Mouse (Mus musculus): ENCODE data around the gene Gm17359. TPM values are rescaled to one million over a fixed set of nuclear protein-coding genes. Genes with fewer than 3 reads are reported as not detected.
A peak's percentile ranks its signal among the peaks of the same experiment; 100 is the strongest.

Gene Gm17359
- polyA plus RNA-seq, 1 experiment from 2014 or later, result not detected

DNA sequence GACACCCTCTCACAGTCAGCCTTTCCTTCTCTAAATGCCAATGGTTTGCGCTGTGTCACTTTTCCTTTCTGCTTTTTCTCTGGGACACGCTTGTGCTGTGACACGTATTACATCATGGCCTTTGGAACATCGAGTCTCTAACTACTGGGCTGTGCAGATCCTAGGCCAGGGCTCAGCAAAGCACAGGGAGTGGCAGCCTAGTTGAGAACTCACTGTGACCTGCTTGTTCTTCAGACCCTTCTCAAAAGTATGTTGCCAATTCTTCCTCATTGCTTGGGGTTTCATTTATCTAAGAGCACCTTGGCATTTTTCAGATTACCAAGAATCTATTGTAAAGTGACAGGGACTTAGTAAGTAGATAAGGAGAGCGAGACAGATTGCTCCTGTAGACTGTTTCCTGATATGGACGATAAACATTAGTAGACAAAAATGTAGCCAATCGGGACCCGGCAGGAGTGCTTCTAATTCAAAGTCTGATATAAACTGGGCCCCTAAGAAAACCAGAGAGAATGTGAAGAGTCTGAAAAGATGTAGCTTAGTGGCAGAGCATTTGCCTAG, 2.7 kb upstream of the Gm17359 start:
- Histone ChIP-seq H3K4me2 (replicated peaks; ENCODE audit: low read depth, low read length) (no peak overlapping the region), H3K4me3 (ENCODE audit: low read length) (no peak overlapping the region), H3K27ac (ENCODE audit: low read depth, low read length) (no peak overlapping the region), H3K9me3 (ENCODE audit: control insufficient read depth, low read length) (no peaks in the 10 kb centered on the region), H3K4me1 (ENCODE audit: control insufficient read depth, insufficient read depth, low read length) (no peaks in the 10 kb centered on the region), H3K36me3 (ENCODE audit: control insufficient read depth, insufficient read depth, low read length) (no peaks in the 10 kb centered on the region), H3K27me3 (ENCODE audit: control insufficient read depth, insufficient read depth, low read length) (no peaks in the 10 kb centered on the region), H3K9ac (ENCODE audit: low read depth, low read length) (no peak overlapping the region)
- no peak for ATAC-seq (ENCODE audit: low FRiP score, low TSS enrichment)
- WGBS, result 93% methylated on average over 8 of the region's 8 CpGs

DNA sequence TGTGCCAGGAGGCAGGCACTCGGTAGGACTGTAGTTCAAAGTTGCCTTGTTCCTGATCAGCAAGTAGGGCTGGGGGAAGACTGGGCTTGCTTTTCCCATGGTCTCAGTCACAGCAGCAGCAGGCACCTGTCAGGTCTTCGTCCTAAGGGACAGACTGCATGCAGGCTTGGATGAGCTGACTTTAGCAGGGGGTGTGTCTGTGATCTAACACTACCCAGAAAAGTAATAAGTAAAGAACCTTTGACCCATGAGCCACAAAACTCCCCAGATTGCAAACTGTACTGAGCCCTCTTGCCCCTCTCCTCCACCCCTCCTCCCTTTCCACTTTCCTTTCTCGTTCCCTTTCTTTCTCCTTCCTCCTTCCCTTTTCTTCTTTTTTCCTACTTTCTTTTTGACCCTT, 4.3 kb downstream of the Gm17359 start:
- no peaks in the 10 kb centered on the region for H3K4me1 ChIP-seq (ENCODE audit: control insufficient read depth, insufficient read depth, low read length)
- no peaks in the 10 kb centered on the region for H3K36me3 ChIP-seq (ENCODE audit: control insufficient read depth, insufficient read depth, low read length)
- 27% methylated on average over 3 of the region's 3 CpGs for WGBS
- H3K4me3 ChIP-seq (ENCODE audit: low read length), result no peak overlapping the region
- no peak overlapping the region for H3K27ac ChIP-seq (ENCODE audit: low read depth, low read length)
- H3K27me3 ChIP-seq (ENCODE audit: control insufficient read depth, insufficient read depth, low read length), result no peaks in the 10 kb centered on the region
- ATAC-seq (ENCODE audit: low FRiP score, low TSS enrichment), result no peak
- no peaks in the 10 kb centered on the region for H3K9me3 ChIP-seq (ENCODE audit: control insufficient read depth, low read length)
- no peak overlapping the region for H3K9ac ChIP-seq (ENCODE audit: low read depth, low read length)
- no peak overlapping the region for H3K4me2 ChIP-seq (replicated peaks; ENCODE audit: low read depth, low read length)

DNA sequence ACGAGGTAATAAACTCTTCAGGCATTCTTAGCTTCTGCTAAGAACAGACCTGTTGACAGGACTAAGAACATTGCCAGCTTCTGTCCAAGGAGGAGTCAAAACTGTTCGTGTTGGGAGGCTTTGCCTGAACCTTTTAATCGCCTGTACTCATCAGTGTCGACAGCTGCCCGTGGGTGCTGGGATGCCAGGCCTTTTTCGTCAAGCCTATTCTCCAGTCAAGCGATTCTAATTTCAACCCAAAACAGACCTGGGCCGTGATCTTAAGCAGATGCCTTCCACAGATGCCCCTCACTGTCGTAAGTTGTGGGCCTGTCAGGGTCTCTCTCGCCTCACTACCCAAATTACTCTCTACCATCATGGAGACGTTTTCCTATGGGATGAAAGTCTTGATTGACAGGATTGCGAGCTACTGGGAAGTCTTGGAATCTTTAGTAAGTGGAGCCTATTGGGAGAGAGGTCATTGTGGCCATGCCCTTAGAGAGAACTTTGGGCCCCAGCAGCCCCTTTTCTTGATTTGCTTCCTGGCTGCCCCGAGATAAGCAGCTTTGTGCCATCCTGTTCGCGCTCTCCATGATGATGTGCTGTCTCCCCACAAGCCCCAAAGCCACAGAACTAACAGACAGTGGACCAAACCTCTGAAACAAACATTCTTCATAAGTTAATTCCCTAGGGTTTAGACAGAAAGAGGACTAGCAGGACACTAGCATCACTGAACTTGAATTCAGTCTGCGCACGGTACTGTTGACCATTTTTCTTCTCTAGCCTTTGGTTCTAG, 6.7 kb downstream of the Gm17359 start:
- Histone ChIP-seq H3K4me3 (ENCODE audit: low read length) (no peak overlapping the region), H3K36me3 (ENCODE audit: control insufficient read depth, insufficient read depth, low read length) (no peaks in the 10 kb centered on the region), H3K9me3 (ENCODE audit: control insufficient read depth, low read length) (no peaks in the 10 kb centered on the region), H3K27me3 (ENCODE audit: control insufficient read depth, insufficient read depth, low read length) (no peaks in the 10 kb centered on the region), H3K4me1 (ENCODE audit: control insufficient read depth, insufficient read depth, low read length) (no peaks in the 10 kb centered on the region), H3K9ac (ENCODE audit: low read depth, low read length) (no peak overlapping the region), H3K27ac (ENCODE audit: low read depth, low read length) (no peak overlapping the region), H3K4me2 (replicated peaks; ENCODE audit: low read depth, low read length) (no peak overlapping the region)
- 73% methylated on average over 17 of the region's 17 CpGs for WGBS
- no peak for ATAC-seq (ENCODE audit: low FRiP score, low TSS enrichment)

- no peak overlapping the region for H3K9ac ChIP-seq (ENCODE audit: low read depth, low read length)
- WGBS, result 38% methylated on average over 1 of the region's 1 CpGs
- H3K36me3 ChIP-seq (ENCODE audit: control insufficient read depth, insufficient read depth, low read length), result no peaks in the 10 kb centered on the region
- no peaks in the 10 kb centered on the region for H3K9me3 ChIP-seq (ENCODE audit: control insufficient read depth, low read length)
- no peaks in the 10 kb centered on the region for H3K27me3 ChIP-seq (ENCODE audit: control insufficient read depth, insufficient read depth, low read length)
- no peaks in the 10 kb centered on the region for H3K4me1 ChIP-seq (ENCODE audit: control insufficient read depth, insufficient read depth, low read length)
- H3K4me3 ChIP-seq (ENCODE audit: low read length), result no peak overlapping the region
- H3K4me2 ChIP-seq (replicated peaks; ENCODE audit: low read depth, low read length), result no peak overlapping the region
- H3K27ac ChIP-seq (ENCODE audit: low read depth, low read length), result no peak overlapping the region
- no peak for ATAC-seq (ENCODE audit: low FRiP score, low TSS enrichment)
Measured at GRCm38 (mm10) chr3:79349311-79349710, 12.8 kb downstream of the Gm17359 start.

DNA sequence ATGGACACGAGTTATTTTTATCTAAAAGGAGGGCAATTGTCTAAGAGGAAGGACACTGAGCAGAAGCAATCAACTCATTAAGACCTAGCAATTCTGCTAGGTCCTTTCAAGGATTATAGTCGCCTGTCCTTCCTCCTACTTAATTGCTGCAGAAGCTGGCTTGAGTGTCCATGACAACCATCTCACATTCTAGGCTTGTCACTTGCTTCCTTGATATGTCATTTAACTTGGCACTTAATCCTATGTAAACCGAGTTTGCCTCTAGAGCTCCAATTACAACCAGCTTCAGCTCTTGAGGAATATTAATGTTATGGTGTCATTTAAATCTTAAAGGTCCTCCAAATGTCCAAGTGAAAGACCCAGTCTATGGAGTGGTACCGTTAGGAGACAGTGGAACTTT, 22.3 kb downstream of the Gm17359 start:
- no peak overlapping the region for H3K4me2 ChIP-seq (replicated peaks; ENCODE audit: low read depth, low read length)
- H3K9me3 ChIP-seq (ENCODE audit: control insufficient read depth, low read length), result no peaks in the 10 kb centered on the region
- no peaks in the 10 kb centered on the region for H3K36me3 ChIP-seq (ENCODE audit: control insufficient read depth, insufficient read depth, low read length)
- H3K9ac ChIP-seq (ENCODE audit: low read depth, low read length), result no peak overlapping the region
- 32% methylated on average over 4 of the region's 4 CpGs for WGBS
- no peak overlapping the region for H3K27ac ChIP-seq (ENCODE audit: low read depth, low read length)
- H3K4me1 ChIP-seq (ENCODE audit: control insufficient read depth, insufficient read depth, low read length), result no peaks in the 10 kb centered on the region
- H3K27me3 ChIP-seq (ENCODE audit: control insufficient read depth, insufficient read depth, low read length), result no peaks in the 10 kb centered on the region
- no peak overlapping the region for H3K4me3 ChIP-seq (ENCODE audit: low read length)
- no peak for ATAC-seq (ENCODE audit: low FRiP score, low TSS enrichment)

DNA sequence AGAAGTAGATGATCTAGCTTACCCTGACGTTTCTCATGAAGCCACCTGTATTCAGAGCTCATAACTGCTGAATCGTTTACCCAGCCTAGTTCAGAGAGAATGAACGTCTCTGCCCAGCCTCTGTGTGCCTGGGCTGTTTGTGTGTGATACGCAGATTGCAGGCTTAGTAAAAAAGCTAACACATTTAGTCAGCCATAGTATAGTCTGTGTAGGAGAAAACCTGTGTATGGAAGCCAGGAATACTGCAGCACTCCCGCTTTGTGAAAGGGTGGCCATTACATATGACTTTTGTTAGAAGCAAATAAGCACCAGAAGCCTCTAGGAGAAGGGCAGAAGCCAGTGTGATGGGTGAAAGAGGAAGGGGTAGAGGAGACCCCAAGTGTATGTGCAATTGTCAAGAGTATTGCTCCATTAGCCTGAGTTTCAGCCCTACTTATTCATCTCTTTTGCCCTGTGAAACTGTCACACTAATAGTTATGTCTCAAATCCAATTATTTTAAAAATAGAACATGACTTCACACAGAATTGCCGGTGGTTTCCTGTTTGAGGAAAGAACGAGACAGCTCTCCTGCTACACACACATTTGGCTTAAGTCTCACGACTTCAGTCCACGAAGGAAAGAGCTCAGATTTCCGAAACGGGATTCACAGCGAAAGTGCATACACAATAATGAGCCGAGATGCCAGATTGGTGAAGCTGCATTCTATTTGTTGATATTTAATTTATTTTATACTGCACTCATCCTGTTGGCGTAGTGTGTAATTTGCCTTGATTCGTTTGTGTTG, 24.0 kb downstream of the Gm17359 start:
- no peaks in the 10 kb centered on the region for H3K9me3 ChIP-seq (ENCODE audit: control insufficient read depth, low read length)
- no peak overlapping the region for H3K4me3 ChIP-seq (ENCODE audit: low read length)
- H3K27me3 ChIP-seq (ENCODE audit: control insufficient read depth, insufficient read depth, low read length), result no peaks in the 10 kb centered on the region
- no peaks in the 10 kb centered on the region for H3K36me3 ChIP-seq (ENCODE audit: control insufficient read depth, insufficient read depth, low read length)
- no peak for ATAC-seq (ENCODE audit: low FRiP score, low TSS enrichment)
- H3K27ac ChIP-seq (ENCODE audit: low read depth, low read length), result peak overlapping the region; percentile 17; the same call in 1 of the 2 replicates
- H3K9ac ChIP-seq (ENCODE audit: low read depth, low read length), result no peak overlapping the region
- no peaks in the 10 kb centered on the region for H3K4me1 ChIP-seq (ENCODE audit: control insufficient read depth, insufficient read depth, low read length)
- WGBS, result 57% methylated on average over 15 of the region's 15 CpGs
- H3K4me2 ChIP-seq (replicated peaks; ENCODE audit: low read depth, low read length), result 0 out of 2 replicates have a peak overlapping the region, but pooled peaks have one; percentile 2

GRCm38 (mm10) chr3:79366098-79366497, 29.6 kb downstream of the Gm17359 start:
- Histone ChIP-seq H3K4me3 (ENCODE audit: low read length) (no peak overlapping the region), H3K27me3 (ENCODE audit: control insufficient read depth, insufficient read depth, low read length) (no peaks in the 10 kb centered on the region), H3K9ac (ENCODE audit: low read depth, low read length) (no peak overlapping the region), H3K9me3 (ENCODE audit: control insufficient read depth, low read length) (no peaks in the 10 kb centered on the region), H3K27ac (ENCODE audit: low read depth, low read length) (no peak overlapping the region), H3K36me3 (ENCODE audit: control insufficient read depth, insufficient read depth, low read length) (no peaks in the 10 kb centered on the region), H3K4me1 (ENCODE audit: control insufficient read depth, insufficient read depth, low read length) (no peaks in the 10 kb centered on the region), H3K4me2 (replicated peaks; ENCODE audit: low read depth, low read length) (no peak overlapping the region)
- ATAC-seq (ENCODE audit: low FRiP score, low TSS enrichment), result no peak
- WGBS, result 70% methylated on average over 8 of the region's 8 CpGs

GRCm38 (mm10) chr3:79368306-79368705, 31.8 kb downstream of the Gm17359 start:
- no peak for ATAC-seq (ENCODE audit: low FRiP score, low TSS enrichment)
- 69% methylated on average over 6 of the region's 6 CpGs for WGBS
- Histone ChIP-seq H3K9me3 (ENCODE audit: control insufficient read depth, low read length) (no peaks in the 10 kb centered on the region), H3K4me2 (replicated peaks; ENCODE audit: low read depth, low read length) (no peak overlapping the region), H3K9ac (ENCODE audit: low read depth, low read length) (no peak overlapping the region), H3K27me3 (ENCODE audit: control insufficient read depth, insufficient read depth, low read length) (no peaks in the 10 kb centered on the region), H3K4me3 (ENCODE audit: low read length) (no peak overlapping the region), H3K4me1 (ENCODE audit: control insufficient read depth, insufficient read depth, low read length) (no peaks in the 10 kb centered on the region), H3K36me3 (ENCODE audit: control insufficient read depth, insufficient read depth, low read length) (no peaks in the 10 kb centered on the region), H3K27ac (ENCODE audit: low read depth, low read length) (no peak overlapping the region)

DNA sequence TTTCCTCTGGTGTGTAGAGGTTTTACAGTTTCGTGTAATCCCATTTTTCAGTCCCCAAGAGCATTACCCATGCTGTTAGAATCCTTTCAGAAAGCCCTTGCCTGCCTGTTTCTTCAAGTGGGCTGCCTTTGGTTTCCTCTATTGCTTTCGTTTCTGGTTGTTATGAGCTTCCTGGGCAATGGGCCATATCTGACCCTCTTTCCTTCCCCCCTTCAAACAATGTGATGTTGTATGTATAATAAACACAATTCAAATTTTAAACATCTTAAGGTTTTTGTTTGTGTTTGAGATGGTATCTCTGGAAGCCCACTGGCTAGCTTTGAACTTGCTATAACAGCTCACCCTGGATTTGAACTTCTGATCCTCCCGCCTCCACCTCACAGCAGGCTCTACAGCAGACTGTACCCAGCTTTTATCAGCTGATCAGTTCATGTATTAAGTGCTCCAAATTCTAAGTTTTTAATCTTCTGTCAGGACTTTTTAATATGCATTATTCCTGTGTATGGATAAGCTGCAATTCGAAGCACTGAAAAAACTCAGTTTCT, 34.0 kb downstream of the Gm17359 start:
- no peak overlapping the region for H3K4me2 ChIP-seq (replicated peaks; ENCODE audit: low read depth, low read length)
- H3K9me3 ChIP-seq (ENCODE audit: control insufficient read depth, low read length), result no peaks in the 10 kb centered on the region

More for the DNA sequence above, 34.0 kb downstream of the Gm17359 start:
- H3K9ac ChIP-seq (ENCODE audit: low read depth, low read length), result no peak overlapping the region
- ATAC-seq (ENCODE audit: low FRiP score, low TSS enrichment), result no peak
- no peak overlapping the region for H3K27ac ChIP-seq (ENCODE audit: low read depth, low read length)
- no peak overlapping the region for H3K4me3 ChIP-seq (ENCODE audit: low read length)
- no peaks in the 10 kb centered on the region for H3K4me1 ChIP-seq (ENCODE audit: control insufficient read depth, insufficient read depth, low read length)
- H3K36me3 ChIP-seq (ENCODE audit: control insufficient read depth, insufficient read depth, low read length), result no peaks in the 10 kb centered on the region
- 79% methylated on average over 4 of the region's 4 CpGs for WGBS
- H3K27me3 ChIP-seq (ENCODE audit: control insufficient read depth, insufficient read depth, low read length), result no peaks in the 10 kb centered on the region

All from kidney, embryonic 14.5 days (tissue).